Mouse (Mus musculus) heart, postnatal 14 days (tissue): ENCODE results near the gene Wnt3a. TPM values are rescaled to one million over a fixed set of nuclear protein-coding genes. Genes with fewer than 3 reads are reported as not detected.

Experiments used
- DNase-seq, 2 experiments: peaks; one replicate each; pipeline ENCODE4 v3.0.0; 2021 to 2022
- intact Hi-C: fragments of 180-260 bp; cut with DNase I; formaldehyde crosslinking; loops from one replicate; pipeline ENCODE4 v1.15.1; 2025
- microRNA-seq, 2 experiments: library from miRNA; unstranded; fragments of <30 nt; microRNA quantifications; one replicate each; pipeline ENCODE4 v1.2.0; 2021 to 2022
- total RNA-seq, 2 experiments: library from RNA; stranded (reverse); gene quantifications; 2 replicates each; pipeline ENCODE4 v1.2.3; 2021

The Wnt3a gene
- total RNA-seq, 2 experiments from 2014 or later: not detected

DNA sequence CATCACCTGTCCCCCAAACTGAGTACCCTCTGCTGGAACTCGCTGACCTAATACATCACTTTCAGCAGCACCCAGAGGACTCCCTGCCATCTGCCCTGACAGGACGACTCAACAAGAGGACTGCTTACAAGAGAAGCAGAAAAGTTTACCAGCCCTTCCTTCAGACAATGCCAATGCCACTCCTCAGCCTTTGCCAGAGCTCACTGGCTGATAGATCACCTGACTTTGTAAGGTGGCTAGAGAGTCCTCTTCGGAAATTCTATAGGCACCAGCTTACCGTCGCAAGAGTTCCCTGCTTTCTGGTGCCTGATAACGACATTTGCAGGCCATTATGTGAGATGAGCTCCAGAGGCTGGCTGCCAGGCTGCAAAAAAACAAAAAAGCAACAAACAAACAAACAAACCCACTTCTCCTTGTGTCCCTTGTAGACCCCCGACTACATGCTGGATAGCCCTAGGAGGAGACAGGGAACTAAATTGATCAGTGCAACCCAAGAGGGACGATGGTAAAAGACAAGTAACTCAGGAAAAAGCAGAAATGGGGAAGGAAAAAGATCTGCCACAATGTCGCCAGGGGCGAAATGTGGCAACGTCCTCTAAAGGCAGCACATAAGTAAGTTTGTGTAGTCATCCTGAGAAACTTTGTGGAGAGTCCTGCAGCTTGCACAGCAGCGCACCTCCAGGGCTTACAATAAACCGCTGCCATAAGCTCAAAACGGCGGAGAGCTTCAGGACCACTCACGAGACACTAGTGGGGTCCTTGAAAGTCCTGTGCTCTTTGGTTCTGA lies 89.1 kb downstream of the Wnt3a start:
- DNase-seq: no peak
- intact Hi-C loops: no loop called here

Small RNA genes within 50 kb of the gene (microRNA-seq; reads per million reads assigned to microRNA genes)
- gene Gm24756: 0 reads per million in 2 experiments

Other genes with a start within 250 kb of the Wnt3a start
- 100 to 1,000 TPM; 506 to 513 TPM for gene Obscn, start 154.3 kb downstream of the Wnt3a start, total RNA-seq
- 10 to 100 TPM; 14.7 to 17.7 TPM for gene Iba57, start 127.0 kb downstream of the Wnt3a start, total RNA-seq
- gene Gjc2, start 107.5 kb downstream of the Wnt3a start, total RNA-seq: 1 to 10 TPM; 1.1 TPM
- 10 to 100 TPM; 79.4 to 83.8 TPM for gene Guk1, start 98.5 kb downstream of the Wnt3a start, total RNA-seq
- gene Mrpl55, start 88.3 kb downstream of the Wnt3a start, total RNA-seq: 10 to 100 TPM; 91.5 to 95.2 TPM
- 1 to 10 TPM; 7.9 to 8.2 TPM for gene 2310033P09Rik, start 82.4 kb downstream of the Wnt3a start, total RNA-seq
- 100 to 1,000 TPM; 273 to 286 TPM for gene Arf1, start 62.5 kb downstream of the Wnt3a start, total RNA-seq
- gene Wnt9a, start 16.2 kb upstream of the Wnt3a start, total RNA-seq: 1 to 10 TPM; 4.9 to 5.6 TPM
- not detected for gene Prss38, start 84.9 kb upstream of the Wnt3a start, total RNA-seq
- gene Jmjd4, start 159.3 kb upstream of the Wnt3a start, total RNA-seq: 10 to 100 TPM; 10.9 to 12.5 TPM
- 10 to 100 TPM; 34.0 to 37.5 TPM for gene Snap47, start 160.4 kb upstream of the Wnt3a start, total RNA-seq
- 1 to 10 TPM; 4.2 to 4.6 TPM for gene Zfp867, start 181.7 kb upstream of the Wnt3a start, total RNA-seq
- 10 to 100 TPM; 18.5 to 20.1 TPM for gene Zkscan17, start 236.0 kb upstream of the Wnt3a start, total RNA-seq